Mouse (Mus musculus): ENCODE results near the gene Mpzl1.

- TF ChIP-seq CTCF (IDR thresholded peaks at IDR 0.05; ENCODE audit: low read depth) (no peak), EP300 (optimal IDR thresholded peaks at IDR 0.05) (no peak)
These were observed 34.6 kb upstream of the Mpzl1 start for GRCm38 (mm10) chr1:165668904-165669303.

Measured in stomach, postnatal 0 days (tissue).